Mouse (Mus musculus) kidney, postnatal 0 days (tissue): ENCODE measurements around the gene Mrps24. TPM values are rescaled to one million over a fixed set of nuclear protein-coding genes. Genes with fewer than 3 reads are reported as not detected.

Experiments
- ATAC-seq: fragments of 200-750 bp; cut with Nextera tagmentation; replicated peaks from 2 replicates; pipeline ENCODE4 v1.8.0; 2017; ENCODE audit warnings: low read depth, moderate number of reproducible peaks, moderate TSS enrichment, moderate library complexity; ENCODE audit not compliant: low FRiP score
- DNase-seq: peaks from one replicate; pipeline ENCODE4 v3.0.0-alpha.2; 2016; ENCODE audit warnings: low spot score
- H3K27ac ChIP-seq: fragments of 300-500 bp; sonication (generic); 2 replicates; pipeline ENCODE4 v1.5.1; 2014; ENCODE audit warnings: mild to moderate bottlenecking
- H3K27me3 ChIP-seq: fragments of 300-500 bp; sonication (generic); 2 replicates; pipeline ENCODE4 v1.6.1; 2014; ENCODE audit warnings: low read length, mixed read lengths; ENCODE audit not compliant: insufficient read depth
- H3K36me3 ChIP-seq: fragments of 300-500 bp; sonication (generic); 2 replicates; pipeline ENCODE4 v1.6.1; 2014; ENCODE audit warnings: low read length, mixed read lengths; ENCODE audit not compliant: insufficient read depth
- H3K4me1 ChIP-seq: fragments of 300-500 bp; sonication (generic); replicated peaks from 2 replicates; pipeline ENCODE4 v1.6.1; 2014; ENCODE audit warnings: antibody characterized with exemption, low read length, mixed read lengths; ENCODE audit not compliant: insufficient read depth
- H3K4me2 ChIP-seq: fragments of 300-500 bp; sonication (generic); 2 replicates; pipeline ENCODE4 v1.6.1; 2014; ENCODE audit warnings: mild to moderate bottlenecking, low read length, moderate library complexity, mixed read lengths
- H3K4me3 ChIP-seq: fragments of 300-500 bp; sonication (generic); replicated peaks from 2 replicates; pipeline ENCODE4 v1.5.1; 2014; ENCODE audit warnings: low read depth, low read length
- H3K9ac ChIP-seq: fragments of 300-500 bp; sonication (generic); 2 replicates; pipeline ENCODE4 v1.6.1; 2014; ENCODE audit warnings: low read depth, low read length
- H3K9me3 ChIP-seq: fragments of 300-500 bp; sonication (generic); replicated peaks from 2 replicates; pipeline ENCODE4 v1.6.1; 2016; ENCODE audit warnings: low read length, inconsistent platforms, mixed read lengths
- CTCF ChIP-seq: IDR thresholded peaks from 2 replicates; pipeline ENCODE4 v1.5.1; 2016; ENCODE audit warnings: antibody characterized with exemption, low read depth, mild to moderate bottlenecking, moderate library complexity
- WGBS: fragments of 180-500 bp; shearing (Covaris S2); extraction: QIAGEN DNeasy Blood & Tissue Kit; methylation state at CpG from one replicate; pipeline ENCODE4 v1.1.7; 2014; 5-methylcytosine and 5-hydroxymethylcytosine counted together
- polyA plus RNA-seq: library from polyadenylated mRNA; unstranded; fragments of >200 nt; fragmentation: Nextera tagmentation; extraction: Ambion mirVana; gene quantifications from 2 replicates; pipeline ENCODE4 v1.2.1, GENCODE M21; 2015

Gene Mrps24
- polyA plus RNA-seq, 1 experiment from 2014 or later = 279 TPM

DNA sequence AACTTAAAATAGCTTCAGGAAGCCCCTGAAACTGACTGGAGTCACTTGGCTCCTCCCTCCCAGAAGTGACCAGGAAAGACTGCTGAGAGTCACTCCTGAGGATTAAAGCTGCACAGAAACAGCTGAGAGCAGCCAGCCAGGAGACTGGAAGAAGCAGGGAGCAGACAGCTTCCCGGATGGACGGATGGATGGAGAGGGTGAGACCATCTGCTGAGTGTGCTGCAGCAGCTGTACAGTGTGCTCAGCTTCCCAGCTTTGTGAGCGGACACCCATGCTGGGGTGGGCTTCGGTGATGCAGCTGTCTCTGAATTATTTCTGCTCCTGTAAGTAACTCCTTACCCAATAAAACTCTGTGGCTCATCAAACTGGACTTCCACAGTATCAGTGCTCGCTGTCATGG is 16.9 kb upstream of the Mrps24 start:
- 53% methylated on average over 5 of the region's 5 CpGs for WGBS
- Histone ChIP-seq H3K27ac (no peak overlapping the region), H3K9me3 (no peaks in the 10 kb centered on the region)

DNA sequence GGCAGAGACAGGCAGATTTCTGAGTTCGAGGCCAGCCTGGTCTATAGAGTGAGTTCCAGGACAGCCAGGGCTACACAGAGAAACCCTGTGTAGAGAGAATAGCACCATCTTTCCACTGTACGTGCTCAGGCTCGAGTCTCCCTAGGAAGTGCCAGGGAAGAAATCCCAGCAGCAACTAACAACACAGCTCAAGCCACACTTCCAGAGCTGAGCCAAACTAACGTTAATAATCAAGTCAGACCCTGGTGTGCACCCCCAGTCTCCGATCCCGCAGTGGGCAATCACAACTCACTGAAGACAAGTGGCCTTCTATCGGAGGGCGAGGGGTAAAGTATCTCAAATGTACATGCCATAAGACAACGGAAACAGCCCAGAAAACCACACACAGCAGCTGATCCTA is 14.1 kb upstream of the Mrps24 start:
- no peak overlapping the region for H3K4me2 ChIP-seq
- H3K4me1 ChIP-seq = 0 out of 2 replicates have a peak, but pooled peaks cover 2% of the 10 kb centered on the region
- H3K9me3 ChIP-seq = no peaks in the 10 kb centered on the region
- H3K36me3 ChIP-seq = 0 out of 2 replicates have a peak, but pooled peaks cover 5% of the 10 kb centered on the region
- H3K27me3 ChIP-seq = no peaks in the 10 kb centered on the region
- H3K27ac ChIP-seq = no peak overlapping the region
- no peak for TF ChIP-seq CTCF
- DNase-seq (no peak), ATAC-seq (no peak)
- 89% methylated on average over 9 of the region's 9 CpGs for WGBS
- H3K4me3 ChIP-seq = no peak overlapping the region
- H3K9ac ChIP-seq = no peak overlapping the region

More for the DNA sequence above, 16.9 kb upstream of the Mrps24 start:
- 0 out of 2 replicates have a peak, but pooled peaks cover 2% of the 10 kb centered on the region for H3K4me1 ChIP-seq
- H3K36me3 ChIP-seq = 0 out of 2 replicates have a peak, but pooled peaks cover 3% of the 10 kb centered on the region
- H3K27me3 ChIP-seq = no peaks in the 10 kb centered on the region
- H3K4me3 ChIP-seq = no peak overlapping the region
- H3K9ac ChIP-seq = no peak overlapping the region
- no peak for TF ChIP-seq CTCF
- ATAC-seq = no peak
- DNase-seq = no peak
- no peak overlapping the region for H3K4me2 ChIP-seq

- no peaks in the 10 kb centered on the region for H3K9me3 ChIP-seq
- DNase-seq = no peak
Observed at GRCm38 (mm10) chr11:5718611-5719354, 3.3 kb upstream of the Mrps24 start.

GRCm38 (mm10) chr11:5716938-5717705 is 1.6 kb upstream of the Mrps24 start:
- Histone ChIP-seq H3K27ac (no peak overlapping the region), H3K9me3 (no peaks in the 10 kb centered on the region), H3K4me2 (no peak overlapping the region), H3K4me1 (no peaks in the 10 kb centered on the region), H3K36me3 (peaks cover 39% of the 10 kb centered on the region), H3K27me3 (no peaks in the 10 kb centered on the region), H3K4me3 (no peak overlapping the region), H3K9ac (no peak overlapping the region)
- ATAC-seq = no peak
- no peak for DNase-seq
- 92% methylated on average over 34 of the region's 34 CpGs for WGBS
- no peak for TF ChIP-seq CTCF

More at GRCm38 (mm10) chr11:5718611-5719354, 3.3 kb upstream of the Mrps24 start:
- H3K9ac ChIP-seq = no peak overlapping the region
- H3K4me3 ChIP-seq = no peak overlapping the region
- no peak overlapping the region for H3K4me2 ChIP-seq
- 92% methylated on average over 12 of the region's 12 CpGs for WGBS
- ATAC-seq = no peak
- no peaks in the 10 kb centered on the region for H3K4me1 ChIP-seq
- H3K27ac ChIP-seq = no peak overlapping the region
- H3K27me3 ChIP-seq = no peaks in the 10 kb centered on the region
- H3K36me3 ChIP-seq = peaks cover 39% of the 10 kb centered on the region
- TF ChIP-seq CTCF = no peak

- no peaks in the 10 kb centered on the region for H3K9me3 ChIP-seq
- peaks cover 33% of the 10 kb centered on the region for H3K36me3 ChIP-seq
- no peak overlapping the region for H3K27ac ChIP-seq
- H3K4me3 ChIP-seq = no peak overlapping the region
- 91% methylated on average over 11 of the region's 11 CpGs for WGBS
- no peaks in the 10 kb centered on the region for H3K4me1 ChIP-seq
- ATAC-seq (no peak), DNase-seq (no peak)
- no peak overlapping the region for H3K9ac ChIP-seq
- TF ChIP-seq CTCF = no peak
- no peak overlapping the region for H3K4me2 ChIP-seq
- H3K27me3 ChIP-seq = no peaks in the 10 kb centered on the region
Observed at GRCm38 (mm10) chr11:5716246-5716645, 766 bp upstream of the Mrps24 start.

- H3K36me3 ChIP-seq = peaks cover 33% of the 10 kb centered on the region
- WGBS = 87% methylated on average over 9 of the region's 9 CpGs
- no peak overlapping the region for H3K4me2 ChIP-seq
- DNase-seq (no peak), ATAC-seq (no peak)
- H3K4me1 ChIP-seq = no peaks in the 10 kb centered on the region
- TF ChIP-seq CTCF = no peak
- no peaks in the 10 kb centered on the region for H3K27me3 ChIP-seq
- no peak overlapping the region for H3K4me3 ChIP-seq
- no peaks in the 10 kb centered on the region for H3K9me3 ChIP-seq
- H3K9ac ChIP-seq = no peak overlapping the region
- no peak overlapping the region for H3K27ac ChIP-seq
Observed at GRCm38 (mm10) chr11:5715179-5715578, 301 bp downstream of the Mrps24 start.
